In genomic region chr4:150871392-150872138, GRCm38 (mm10) we compare ENCODE assay signal across 8 mouse cellular contexts. TPM values are rescaled to one million over a fixed set of nuclear protein-coding genes. Genes with fewer than 3 reads are reported as not detected.
DNase-seq lines count a peak whose midpoint lies in the region; ATAC-seq and TF ChIP-seq lines count a peak whose summit lies in the region.

No protein-coding gene starts in this region.

- no peaks in the 10 kb centered on the region for H3K9me3 ChIP-seq in midbrain, embryonic 12.5 days
- H3K9me3 ChIP-seq in midbrain, embryonic 11.5 days (ENCODE audit: control insufficient read depth, low read length), result no peaks in the 10 kb centered on the region
- H3K9me3 ChIP-seq in heart, embryonic 12.5 days (replicated peaks), result no peaks in the 10 kb centered on the region
- no peaks in the 10 kb centered on the region for H3K9me3 ChIP-seq in kidney, embryonic 15.5 days (replicated peaks)
- no peaks in the 10 kb centered on the region for H3K9me3 ChIP-seq in lung, postnatal 0 days (ENCODE audit: low read length)

- H3K9ac ChIP-seq in midbrain, embryonic 12.5 days (replicated peaks), result 0 out of 2 replicates have a peak overlapping the region, but pooled peaks have one; percentile 31
- H3K9ac ChIP-seq in midbrain, embryonic 11.5 days (ENCODE audit: low read length), result no peak overlapping the region
- H3K9ac ChIP-seq in heart, embryonic 12.5 days, result peak overlapping the region; percentile 5; the same call in 1 of the 2 replicates
- 0 out of 2 replicates have a peak overlapping the region, but pooled peaks have one; percentile 19 for H3K9ac ChIP-seq in kidney, embryonic 15.5 days
- 0 out of 2 replicates have a peak overlapping the region, but pooled peaks have one; percentile 12 for H3K9ac ChIP-seq in lung, postnatal 0 days (replicated peaks; ENCODE audit: low read depth)

- TF ChIP-seq POLR2A in cortical plate, adult 2 months (IDR thresholded peaks at IDR 0.05; ENCODE audit: extremely low read depth, insufficient read depth, low read length), result no peak

- H3K27me3 ChIP-seq in midbrain, embryonic 12.5 days, result no peaks in the 10 kb centered on the region
- no peaks in the 10 kb centered on the region for H3K27me3 ChIP-seq in midbrain, embryonic 11.5 days (ENCODE audit: control insufficient read depth, insufficient read depth, low read length)
- H3K27me3 ChIP-seq in heart, embryonic 12.5 days (replicated peaks), result no peaks in the 10 kb centered on the region
- no peaks in the 10 kb centered on the region for H3K27me3 ChIP-seq in kidney, embryonic 15.5 days
- no peaks in the 10 kb centered on the region for H3K27me3 ChIP-seq in lung, postnatal 0 days (replicated peaks; ENCODE audit: insufficient read depth, low read length)

- TF ChIP-seq CTCF in cortical plate, adult 2 months (IDR thresholded peaks at IDR 0.05; ENCODE audit: extremely low read depth, insufficient read depth, low read length), result no peak
- TF ChIP-seq CTCF in lung, postnatal 0 days (IDR thresholded peaks at IDR 0.05), result no peak

- DNase-seq in midbrain, embryonic 11.5 days (ENCODE audit: low spot score, missing footprints), result no peak
- peak; percentile 93 for DNase-seq in lung, postnatal 0 days (ENCODE audit: low spot score)
- DNase-seq in cerebellum, adult 8-10 months, result no peak

- H3K4me1 ChIP-seq in midbrain, embryonic 12.5 days, result peaks cover 15% of the 10 kb centered on the region
- H3K4me1 ChIP-seq in midbrain, embryonic 11.5 days (ENCODE audit: control insufficient read depth, insufficient read depth, low read length), result no peaks in the 10 kb centered on the region
- H3K4me1 ChIP-seq in cortical plate, adult 2 months (ENCODE audit: control insufficient read depth, insufficient read depth, low read length), result peaks cover 6% of the 10 kb centered on the region; the same call in 1 of the 2 replicates
- peaks cover 38% of the 10 kb centered on the region for H3K4me1 ChIP-seq in heart, embryonic 12.5 days (replicated peaks)
- peaks cover 33% of the 10 kb centered on the region for H3K4me1 ChIP-seq in kidney, embryonic 15.5 days
- peaks cover 28% of the 10 kb centered on the region; the same call in 1 of the 2 replicates for H3K4me1 ChIP-seq in lung, postnatal 0 days (ENCODE audit: insufficient read depth, low read depth, low read length)

- no peak overlapping the region for H3K4me2 ChIP-seq in midbrain, embryonic 12.5 days (replicated peaks)
- no peak overlapping the region for H3K4me2 ChIP-seq in midbrain, embryonic 11.5 days
- H3K4me2 ChIP-seq in heart, embryonic 12.5 days, result 0 out of 2 replicates have a peak overlapping the region, but pooled peaks have one; percentile 15
- no peak overlapping the region for H3K4me2 ChIP-seq in kidney, embryonic 15.5 days
- no peak overlapping the region for H3K4me2 ChIP-seq in lung, postnatal 0 days (replicated peaks; ENCODE audit: low read depth, low read length)

- H3K27ac ChIP-seq in midbrain, embryonic 12.5 days (replicated peaks), result peak overlapping the region; percentile 35; the same call in 1 of the 2 replicates
- H3K27ac ChIP-seq in midbrain, embryonic 11.5 days (ENCODE audit: low read depth, low read length), result no peak overlapping the region
- peak overlapping the region; percentile 39 for H3K27ac ChIP-seq in cortical plate, adult 2 months (ENCODE audit: insufficient read depth, low read length)
- H3K27ac ChIP-seq in heart, embryonic 12.5 days (ENCODE audit: poor library complexity, severe bottlenecking), result peak overlapping the region; percentile 39
- H3K27ac ChIP-seq in kidney, embryonic 15.5 days, result peak overlapping the region; percentile 7
- H3K27ac ChIP-seq in lung, postnatal 0 days (ENCODE audit: low read length), result peak overlapping the region; percentile 88

- no peak overlapping the region for H3K4me3 ChIP-seq in midbrain, embryonic 12.5 days
- no peak overlapping the region for H3K4me3 ChIP-seq in midbrain, embryonic 11.5 days (ENCODE audit: low read depth, low read length)
- no peak overlapping the region for H3K4me3 ChIP-seq in cortical plate, adult 2 months (ENCODE audit: insufficient read depth, low read length)
- H3K4me3 ChIP-seq in heart, embryonic 12.5 days, result no peak overlapping the region
- H3K4me3 ChIP-seq in kidney, embryonic 15.5 days (replicated peaks), result no peak overlapping the region
- H3K4me3 ChIP-seq in lung, postnatal 0 days (ENCODE audit: low read depth, low read length), result no peak overlapping the region

- WGBS in midbrain, embryonic 12.5 days, result 38% methylated on average over 10 of the region's 10 CpGs
- WGBS in midbrain, embryonic 11.5 days, result 48% methylated on average over 10 of the region's 10 CpGs
- 28% methylated on average over 10 of the region's 10 CpGs for WGBS in heart, embryonic 12.5 days
- 38% methylated on average over 10 of the region's 10 CpGs for WGBS in kidney, embryonic 15.5 days
- 26% methylated on average over 10 of the region's 10 CpGs for WGBS in lung, postnatal 0 days

- no peak for ATAC-seq in midbrain, embryonic 12.5 days (ENCODE audit: low FRiP score, low read depth)
- no peak for ATAC-seq in midbrain, embryonic 11.5 days (ENCODE audit: low FRiP score)
- ATAC-seq in heart, embryonic 12.5 days (ENCODE audit: insufficient number of reproducible peaks, low FRiP score), result peak; percentile 54
- ATAC-seq in kidney, embryonic 15.5 days (replicated peaks; ENCODE audit: low FRiP score), result peak; percentile 47; the same call in 1 of the 2 replicates
- peak; percentile 80 for ATAC-seq in lung, postnatal 0 days
- ATAC-seq in activated CD4-positive, CD25-positive, alpha-beta regulatory T cell, adult 4 months, result no peak

- peaks cover 18% of the 10 kb centered on the region for H3K36me3 ChIP-seq in midbrain, embryonic 12.5 days
- H3K36me3 ChIP-seq in midbrain, embryonic 11.5 days (ENCODE audit: control insufficient read depth, insufficient read depth, low read length), result peaks cover 7% of the 10 kb centered on the region; the same call in 1 of the 2 replicates
- H3K36me3 ChIP-seq in heart, embryonic 12.5 days, result peaks cover 13% of the 10 kb centered on the region
- peaks cover 20% of the 10 kb centered on the region for H3K36me3 ChIP-seq in kidney, embryonic 15.5 days
- H3K36me3 ChIP-seq in lung, postnatal 0 days (ENCODE audit: insufficient read depth, low read length), result peaks cover 9% of the 10 kb centered on the region; the same call in 1 of the 2 replicates

- TF ChIP-seq EP300 in lung, postnatal 0 days (IDR thresholded peaks at IDR 0.05), result no peak

RNA-seq across cellular contexts. Expression of gene Errfi1, which starts 17.8 kb away (rescaled TPM):
- 21.2 and 22.1 TPM in 2 replicates for polyA plus RNA-seq in midbrain, embryonic 12.5 days (2016; fragmentation: Nextera tagmentation; extraction: Ambion mirVana)
- 29.5 and 29.7 TPM in 2 replicates for polyA plus RNA-seq in midbrain, embryonic 11.5 days (2014; fragmentation: Nextera tagmentation; extraction: Ambion mirVana)
- 21.6 and 22.5 TPM in 2 replicates for polyA plus RNA-seq in cortical plate, adult 2 months (2012; rRNA removed)
- polyA plus RNA-seq in heart, embryonic 12.5 days (2016; fragmentation: Nextera tagmentation; extraction: Ambion mirVana), result 14.0 and 16.5 TPM in 2 replicates
- 29.3 and 34.2 TPM in 2 replicates for polyA plus RNA-seq in kidney, embryonic 15.5 days (2015; fragmentation: Nextera tagmentation; extraction: Ambion mirVana)
- 104 and 106 TPM in 2 replicates for polyA plus RNA-seq in lung, postnatal 0 days (2015; fragmentation: Nextera tagmentation; extraction: Ambion mirVana)
- 1 to 10 TPM; 2.0 to 2.4 TPM for polyA plus RNA-seq in activated CD4-positive, CD25-positive, alpha-beta regulatory T cell, adult 4 months (2017; shearing (Covaris generic))

RNA-seq across cellular contexts. Expression of gene Park7, which starts 42.7 kb away (rescaled TPM):
- polyA plus RNA-seq in midbrain, embryonic 12.5 days (2016; fragmentation: Nextera tagmentation; extraction: Ambion mirVana), result 355 and 357 TPM in 2 replicates
- polyA plus RNA-seq in midbrain, embryonic 11.5 days (2014; fragmentation: Nextera tagmentation; extraction: Ambion mirVana), result 383 and 406 TPM in 2 replicates
- polyA plus RNA-seq in cortical plate, adult 2 months (2012; rRNA removed), result 284 and 300 TPM in 2 replicates
- polyA plus RNA-seq in heart, embryonic 12.5 days (2016; fragmentation: Nextera tagmentation; extraction: Ambion mirVana), result 306 and 308 TPM in 2 replicates
- polyA plus RNA-seq in kidney, embryonic 15.5 days (2015; fragmentation: Nextera tagmentation; extraction: Ambion mirVana), result 391 and 393 TPM in 2 replicates
- polyA plus RNA-seq in lung, postnatal 0 days (2015; fragmentation: Nextera tagmentation; extraction: Ambion mirVana), result 229 and 241 TPM in 2 replicates
- polyA plus RNA-seq in activated CD4-positive, CD25-positive, alpha-beta regulatory T cell, adult 4 months (2017; shearing (Covaris generic)), result 100 to 1,000 TPM; 449 to 481 TPM

RNA-seq across cellular contexts. Expression of gene Tnfrsf9, which starts 42.8 kb away (rescaled TPM):
- polyA plus RNA-seq in midbrain, embryonic 12.5 days (2016; fragmentation: Nextera tagmentation; extraction: Ambion mirVana), result 0.66 TPM in 1 of 2 replicates, not detected in the other
- polyA plus RNA-seq in midbrain, embryonic 11.5 days (2014; fragmentation: Nextera tagmentation; extraction: Ambion mirVana), result 0.18 and 0.30 TPM in 2 replicates
- polyA plus RNA-seq in cortical plate, adult 2 months (2012; rRNA removed), result 0.71 and 0.74 TPM in 2 replicates
- polyA plus RNA-seq in heart, embryonic 12.5 days (2016; fragmentation: Nextera tagmentation; extraction: Ambion mirVana), result 0.28 and 0.37 TPM in 2 replicates
- 0.32 and 0.40 TPM in 2 replicates for polyA plus RNA-seq in kidney, embryonic 15.5 days (2015; fragmentation: Nextera tagmentation; extraction: Ambion mirVana)
- polyA plus RNA-seq in lung, postnatal 0 days (2015; fragmentation: Nextera tagmentation; extraction: Ambion mirVana), result 1.1 and 4.4 TPM in 2 replicates
- 100 to 1,000 TPM; 103 to 140 TPM for polyA plus RNA-seq in activated CD4-positive, CD25-positive, alpha-beta regulatory T cell, adult 4 months (2017; shearing (Covaris generic))

Comparison
In these comparisons a context has a peak if more than half of its experiments do, and no peak if none do; other contexts are left out.
1. ATAC-seq: peak in heart, embryonic 12.5 days (single experiment), kidney, embryonic 15.5 days (single experiment) and lung, postnatal 0 days (single experiment); none in midbrain, embryonic 12.5 days (single experiment), midbrain, embryonic 11.5 days (single experiment) and activated CD4-positive, CD25-positive, alpha-beta regulatory T cell, adult 4 months (single experiment).
2. RNA of gene Tnfrsf9, which starts 42.8 kb away (polyA plus RNA-seq): 103 to 140 TPM in activated CD4-positive, CD25-positive, alpha-beta regulatory T cell, adult 4 months; 1.1 to 4.4 TPM in lung, postnatal 0 days, 0.71 to 0.74 TPM in cortical plate, adult 2 months, 0.66 TPM in midbrain, embryonic 12.5 days, 0.28 to 0.37 TPM in heart, embryonic 12.5 days, 0.32 to 0.40 TPM in kidney, embryonic 15.5 days and 0.18 to 0.30 TPM in midbrain, embryonic 11.5 days; every median in the first group is over 10 times any median in the second.